Mouse (Mus musculus): ENCODE measurements around the gene Pex11g.

GRCm38 (mm10) chr8:3415259-3415658 lies 52.2 kb downstream of the Pex11g start:
- TF ChIP-seq CTCF (IDR thresholded peaks at IDR 0.05; ENCODE audit: low read depth) = no peak
- TF ChIP-seq EP300 (IDR thresholded peaks at IDR 0.05; ENCODE audit: low read depth) = no peak

Measured in heart, postnatal 0 days (tissue).